Mouse (Mus musculus) right cerebral cortex, postnatal 14 days (tissue): ENCODE measurements around the gene Lztr1.

Source experiments
- DNase-seq: peaks from one replicate; pipeline ENCODE4 v3.0.0; 2022

Gene Lztr1

GRCm38 (mm10) chr16:17508546-17509239, at the start of gene Lztr1:
TSS of gene Lztr1 (plus strand) at chr16:17508688.
- peak; percentile 85 for DNase-seq

GRCm38 (mm10) chr16:17460254-17460653, 48.2 kb upstream of the Lztr1 start:
- DNase-seq, result peak; percentile 25

GRCm38 (mm10) chr16:17461596-17461995, 46.9 kb upstream of the Lztr1 start:
- no peak for DNase-seq

- no peak for DNase-seq
These were observed 45.3 kb upstream of the Lztr1 start for GRCm38 (mm10) chr16:17463184-17463583.

- DNase-seq, result no peak
These were observed 41.4 kb upstream of the Lztr1 start for GRCm38 (mm10) chr16:17466875-17467663.

- no peak for DNase-seq
These were observed 36.0 kb upstream of the Lztr1 start for GRCm38 (mm10) chr16:17472498-17472897.

GRCm38 (mm10) chr16:17474091-17474490, 34.4 kb upstream of the Lztr1 start:
- no peak for DNase-seq

GRCm38 (mm10) chr16:17474761-17475160, 33.7 kb upstream of the Lztr1 start:
- DNase-seq, result no peak

- no peak for DNase-seq
These were observed 33.2 kb upstream of the Lztr1 start for GRCm38 (mm10) chr16:17475326-17475725.

- no peak for DNase-seq
These were observed 30.1 kb upstream of the Lztr1 start for GRCm38 (mm10) chr16:17478331-17478943.

GRCm38 (mm10) chr16:17481465-17481864, 27.0 kb upstream of the Lztr1 start:
- DNase-seq, result no peak

GRCm38 (mm10) chr16:17486505-17486904, 22.0 kb upstream of the Lztr1 start:
- DNase-seq, result no peak

- DNase-seq, result no peak
These were observed 19.7 kb upstream of the Lztr1 start for GRCm38 (mm10) chr16:17488478-17489468.

GRCm38 (mm10) chr16:17489469-17490111, 18.9 kb upstream of the Lztr1 start, which contains the start of gene Aifm3:
TSS of gene Aifm3 (plus strand) at chr16:17489611.
- DNase-seq, result no peak

GRCm38 (mm10) chr16:17491154-17491553, 17.3 kb upstream of the Lztr1 start:
- peak; percentile 49 for DNase-seq

- no peak for DNase-seq
These were observed 16.5 kb upstream of the Lztr1 start for GRCm38 (mm10) chr16:17491896-17492561.

GRCm38 (mm10) chr16:17496499-17497305, 11.8 kb upstream of the Lztr1 start:
- peak; percentile 95 for DNase-seq

- DNase-seq, result no peak
These were observed 9.1 kb upstream of the Lztr1 start for GRCm38 (mm10) chr16:17499249-17499883.

GRCm38 (mm10) chr16:17502681-17503080, 5.8 kb upstream of the Lztr1 start:
- no peak for DNase-seq

GRCm38 (mm10) chr16:17507018-17507552, 1.4 kb upstream of the Lztr1 start:
- DNase-seq, result no peak
